Mouse (Mus musculus) brain, embryonic 14.5 days (tissue): ENCODE results near the gene Apobr. TPM values are rescaled to one million over a fixed set of nuclear protein-coding genes. Genes with fewer than 3 reads are reported as not detected.

Experiments used
- DNase-seq: peaks from one replicate; pipeline ENCODE4 v3.0.0-alpha.2; 2011; ENCODE audit warnings: low read depth
- CTCF ChIP-seq: fragments of 200-500 bp; IDR thresholded peaks from 2 replicates; pipeline ENCODE4 v1.5.1; 2012; ENCODE audit warnings: inconsistent platforms, mild to moderate bottlenecking, moderate library complexity, borderline replicate concordance; ENCODE audit not compliant: insufficient read depth, insufficient read length; ENCODE audit errors: extremely low read depth
- POLR2A ChIP-seq: fragments of 200-500 bp; IDR thresholded peaks from 2 replicates; pipeline ENCODE4 v1.6.1; 2012; ENCODE audit warnings: mild to moderate bottlenecking, inconsistent platforms, borderline replicate concordance; ENCODE audit not compliant: poor library complexity, insufficient read depth, insufficient read length, severe bottlenecking; ENCODE audit errors: extremely low read depth
- polyA plus RNA-seq: library from polyadenylated mRNA; depleted of rRNA; stranded (reverse); fragments of >200 nt; gene quantifications from 2 replicates; pipeline ENCODE4 v1.2.3, GENCODE M21; 2012

Gene Apobr
- polyA plus RNA-seq, 1 experiment: 0.38 TPM

DNA sequence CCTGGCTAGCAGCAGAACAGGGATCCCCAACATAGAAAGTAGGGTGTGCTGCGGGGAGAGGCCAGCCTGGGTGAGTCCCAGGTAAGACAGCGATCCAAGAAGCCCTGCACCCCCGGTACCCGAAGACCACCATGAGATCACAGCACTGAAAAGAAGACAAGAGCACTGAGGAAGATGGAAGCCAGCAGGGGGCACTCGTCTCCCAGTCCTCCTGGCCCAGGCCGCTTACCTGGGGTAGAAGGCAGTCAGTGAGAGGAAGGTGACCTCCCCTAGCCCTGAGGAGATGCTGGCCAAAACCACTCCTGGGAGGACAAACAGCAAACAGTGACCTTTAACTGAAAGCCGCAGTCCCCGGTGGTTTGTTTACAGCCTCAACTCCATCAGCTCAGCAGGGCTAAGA lies 5.6 kb upstream of the Apobr start:
- DNase-seq: peak; percentile 45
- TF ChIP-seq CTCF (peak; percentile 61), POLR2A (no peak)

GRCm38 (mm10) chr7:126581661-126582060 lies 3.1 kb upstream of the Apobr start:
- no peak for DNase-seq
- TF ChIP-seq CTCF (no peak), POLR2A (no peak)

DNA sequence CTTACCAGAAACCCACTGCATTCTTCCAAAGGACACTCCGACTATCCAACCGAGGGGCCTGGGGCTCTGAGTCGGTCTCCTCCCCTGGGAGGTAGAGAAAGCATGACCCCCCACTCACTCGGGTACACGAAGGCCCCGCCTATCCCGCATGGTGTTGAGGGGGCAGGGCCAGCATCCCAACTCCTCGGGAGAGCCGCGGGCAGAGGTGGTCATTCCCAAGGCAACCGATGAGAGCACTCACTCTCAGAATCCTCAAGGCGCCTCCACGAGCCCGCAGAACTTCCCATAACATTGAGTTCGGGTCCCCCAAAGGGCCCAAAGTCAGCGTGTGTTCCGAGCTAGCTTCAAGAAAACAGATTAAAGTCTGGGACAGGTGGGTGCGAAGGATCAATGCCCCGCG lies 2.0 kb upstream of the Apobr start:
- peak; percentile 38 for DNase-seq

DNA sequence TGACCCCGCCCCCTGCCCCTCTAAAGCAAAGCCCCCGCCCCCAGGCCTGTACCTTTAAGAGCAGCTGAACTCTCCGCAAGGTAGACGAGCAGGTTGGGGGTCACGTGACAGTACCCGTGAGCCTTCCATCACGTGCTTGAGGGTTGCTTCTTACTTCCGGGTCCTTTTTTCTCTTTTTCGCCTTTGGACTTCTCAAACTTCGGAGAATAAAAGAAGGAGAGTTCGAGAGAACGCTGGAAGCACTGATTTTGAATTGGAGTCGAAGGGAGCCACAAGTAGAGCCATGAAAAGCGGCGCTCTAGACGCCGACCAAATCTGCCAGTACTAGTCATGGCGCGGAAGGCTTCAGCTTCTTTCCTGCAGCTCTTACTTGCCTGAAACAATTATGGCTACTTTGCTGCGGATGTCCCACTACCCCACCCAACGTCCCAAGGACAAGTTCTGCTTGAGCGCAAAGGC lies 1.5 kb upstream of the Apobr start:
- TF ChIP-seq POLR2A: 0 out of 2 replicates have a peak, but pooled peaks have one; percentile 16
- no peak for TF ChIP-seq CTCF
- peak; percentile 95 for DNase-seq

More for the DNA sequence above, 2.0 kb upstream of the Apobr start:
- TF ChIP-seq CTCF (0 out of 2 replicates have a peak, but pooled peaks have one; percentile 2), POLR2A (no peak)

DNA sequence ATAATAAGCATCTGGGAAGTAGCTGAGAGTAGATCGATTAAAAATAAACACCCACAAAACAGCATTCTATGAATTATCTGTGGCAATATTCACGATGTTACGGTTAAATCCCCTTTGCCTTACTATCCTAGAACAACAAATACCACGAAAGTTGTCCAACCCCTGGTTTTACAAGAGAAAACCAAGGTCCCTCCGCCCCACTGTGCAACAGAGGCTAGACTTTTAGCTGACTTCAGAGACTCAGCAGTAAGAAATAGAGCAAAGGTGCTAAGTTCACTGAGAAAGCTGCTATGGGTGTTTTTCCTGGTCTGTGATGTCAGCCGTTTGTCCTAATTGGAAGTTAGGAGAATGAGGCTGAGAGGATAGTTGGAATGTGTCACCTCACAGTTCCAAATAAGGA lies 981 bp upstream of the Apobr start:
- DNase-seq: no peak
- TF ChIP-seq CTCF: no peak
- TF ChIP-seq POLR2A: no peak

DNA sequence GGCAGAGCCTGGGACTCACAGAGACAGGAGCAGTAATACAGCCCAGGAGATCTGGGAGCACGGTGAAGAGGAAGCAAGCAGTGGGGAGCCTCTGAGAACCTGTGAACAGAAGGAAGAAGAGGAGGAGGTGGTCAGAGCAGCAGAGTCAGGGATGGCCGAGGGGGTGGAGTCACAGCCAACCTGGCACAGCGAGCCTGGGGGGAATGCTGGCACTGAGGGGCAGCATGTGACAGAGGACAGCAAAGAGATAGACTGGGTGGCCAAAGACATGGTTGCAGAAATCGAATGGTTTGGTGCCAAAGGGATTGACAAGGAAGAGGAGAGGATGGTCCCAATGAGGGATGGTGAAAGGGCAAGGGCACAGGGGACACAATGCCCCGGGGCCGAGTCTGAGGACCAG lies 975 bp downstream of the Apobr start, which contains the start of gene Cln3:
Gene Cln3 (minus strand): TSS at position 101 of the 400 bp plus-strand sequence.
- no peak for DNase-seq
- TF ChIP-seq CTCF (no peak), POLR2A (no peak)

- no peak for DNase-seq
- TF ChIP-seq POLR2A (no peak), CTCF (no peak)
Observed at GRCm38 (mm10) chr7:126586839-126587238, 2.1 kb downstream of the Apobr start.

DNA sequence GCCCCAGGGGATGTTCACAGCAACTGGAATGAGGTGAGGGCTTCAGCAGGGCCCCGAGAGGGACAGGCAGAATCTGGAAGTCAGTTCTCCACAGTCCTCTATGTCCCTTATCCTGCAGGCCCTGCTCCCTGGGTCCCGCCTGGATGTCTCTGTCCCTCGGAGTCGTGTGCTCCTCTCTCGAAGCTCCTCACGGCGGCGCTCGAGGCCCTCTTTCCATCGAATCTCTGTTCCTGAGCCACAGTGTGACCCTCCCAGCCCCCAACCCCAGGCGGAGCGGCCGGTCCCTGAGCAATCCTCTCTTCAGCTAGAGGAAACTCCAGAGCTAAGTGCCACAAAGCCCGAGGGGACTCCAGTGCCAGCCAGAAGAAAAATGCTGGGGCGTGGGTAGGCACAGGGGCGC lies 3.0 kb downstream of the Apobr start:
- TF ChIP-seq CTCF (peak; percentile 64), POLR2A (no peak)
- peak; percentile 61 for DNase-seq

GRCm38 (mm10) chr7:126594862-126595561 lies 10.3 kb downstream of the Apobr start, which contains the start of gene Il27:
Gene Il27 (minus strand): TSS chr7:126594941.
- DNase-seq: no peak
- TF ChIP-seq CTCF (no peak), POLR2A (no peak)

DNA sequence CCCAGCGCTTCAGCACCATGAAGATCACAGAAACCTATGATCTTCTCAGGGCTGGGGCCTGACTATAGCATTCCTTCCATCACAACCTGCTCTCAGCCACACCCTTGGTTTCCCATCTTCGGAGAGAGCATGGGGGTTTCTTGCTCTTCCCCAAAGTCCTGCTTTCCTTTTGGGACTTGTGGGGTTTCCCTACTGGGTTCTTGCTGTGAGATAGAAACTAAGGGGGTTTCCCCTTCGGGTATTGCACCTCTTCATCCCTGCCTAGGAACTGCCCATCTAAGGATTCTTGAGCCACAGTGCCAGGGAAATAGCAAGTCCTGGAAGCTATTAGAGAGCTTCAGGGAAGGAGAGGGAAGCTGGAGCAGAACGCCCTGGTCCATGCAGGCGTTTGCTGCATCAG lies 11.1 kb downstream of the Apobr start:
- DNase-seq: no peak
- no peak for TF ChIP-seq CTCF
- TF ChIP-seq POLR2A: no peak

- DNase-seq: no peak
- TF ChIP-seq POLR2A (no peak), CTCF (no peak)
Observed at GRCm38 (mm10) chr7:126596414-126596813, 11.7 kb downstream of the Apobr start.

- TF ChIP-seq CTCF (no peak), POLR2A (no peak)
- DNase-seq: no peak
Observed at GRCm38 (mm10) chr7:126598919-126599318, 14.2 kb downstream of the Apobr start.

GRCm38 (mm10) chr7:126601896-126602295 lies 17.2 kb downstream of the Apobr start:
- no peak for DNase-seq
- TF ChIP-seq POLR2A (no peak), CTCF (no peak)

GRCm38 (mm10) chr7:126602650-126603049 lies 17.9 kb downstream of the Apobr start:
- no peak for DNase-seq
- TF ChIP-seq POLR2A (no peak), CTCF (no peak)
